27 mouse cellular contexts compared by ENCODE assay signal in the genomic region with DNA sequence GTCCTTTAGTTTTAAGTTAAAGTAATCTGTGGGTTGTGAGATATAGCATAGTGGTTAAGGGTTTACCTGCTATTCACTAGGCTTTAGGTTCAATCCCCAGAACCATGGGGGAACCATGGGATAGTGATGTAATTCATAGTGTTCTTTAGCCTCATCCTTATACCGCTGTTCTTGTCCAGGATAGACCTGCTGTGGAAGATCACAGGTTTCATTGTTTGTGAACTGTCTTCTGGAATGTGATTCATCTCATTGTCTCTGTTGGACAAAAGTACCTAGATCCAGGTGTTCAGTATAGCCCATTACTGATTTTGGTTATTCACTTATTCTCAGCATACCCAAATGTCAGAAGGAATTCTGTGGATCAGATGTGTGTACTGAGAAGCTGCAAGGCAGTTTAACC. TPM values are rescaled to one million over a fixed set of nuclear protein-coding genes. Genes with fewer than 3 reads are reported as not detected.
DNase-seq lines count a peak whose midpoint lies in the region; ATAC-seq and TF ChIP-seq lines count a peak whose summit lies in the region.
"Had no signal": no experiment of that assay in that cellular context is flagged by ENCODE, and none has a peak within 500 bp of the region (broad histone marks: within the 10 kb centered on the region; RNA-seq: fewer than 3 reads in every experiment).

No protein-coding gene starts in this region.

- peaks cover 25% of the 10 kb centered on the region for H3K4me1 ChIP-seq in hindbrain, embryonic 12.5 days
- H3K4me1 ChIP-seq in hindbrain, embryonic 13.5 days (replicated peaks), result peaks cover 29% of the 10 kb centered on the region
- H3K4me1 ChIP-seq in neural tube, embryonic 13.5 days (replicated peaks), result peaks cover 40% of the 10 kb centered on the region

- no peaks in the 10 kb centered on the region for H3K27me3 ChIP-seq in hindbrain, embryonic 12.5 days
- no peaks in the 10 kb centered on the region for H3K27me3 ChIP-seq in hindbrain, embryonic 13.5 days
- H3K27me3 ChIP-seq in neural tube, embryonic 13.5 days, result no peaks in the 10 kb centered on the region
- H3K27me3 ChIP-seq: CH12.LX; embryonic facial prominence, embryonic 12.5 days; forebrain, embryonic 13.5 days; forebrain, embryonic 15.5 days; Patski had no signal

- H3K36me3 ChIP-seq in hindbrain, embryonic 12.5 days, result no peaks in the 10 kb centered on the region
- no peaks in the 10 kb centered on the region for H3K36me3 ChIP-seq in hindbrain, embryonic 13.5 days
- H3K36me3 ChIP-seq in neural tube, embryonic 13.5 days, result no peaks in the 10 kb centered on the region
- H3K36me3 ChIP-seq: embryonic facial prominence, embryonic 10.5 days; embryonic facial prominence, embryonic 12.5 days; forebrain, embryonic 15.5 days had no signal

- no peak overlapping the region for H3K4me3 ChIP-seq in hindbrain, embryonic 12.5 days
- H3K4me3 ChIP-seq in hindbrain, embryonic 13.5 days, result no peak overlapping the region
- H3K4me3 ChIP-seq in layer of hippocampus, adult 2 months, result no peak overlapping the region
- no peak overlapping the region for H3K4me3 ChIP-seq in neural tube, embryonic 13.5 days
- H3K4me3 ChIP-seq: embryonic facial prominence, embryonic 10.5 days; embryonic facial prominence, embryonic 12.5 days; forebrain, embryonic 13.5 days; forebrain, embryonic 15.5 days had no signal

- ATAC-seq in hindbrain, embryonic 12.5 days (ENCODE audit: low FRiP score), result no peak
- no peak for ATAC-seq in hindbrain, embryonic 13.5 days (ENCODE audit: low FRiP score)
- ATAC-seq in neural tube, embryonic 13.5 days (ENCODE audit: low read depth), result no peak
- ATAC-seq: activated CD4-positive, CD25-positive, alpha-beta regulatory T cell, adult 4 months; CD4-positive, CD25-positive, alpha-beta regulatory T cell, adult 4 months; forebrain, embryonic 13.5 days; forebrain, embryonic 15.5 days; Patski had no signal

- no peak for TF ChIP-seq CTCF in layer of hippocampus, adult 2 months (conservative IDR thresholded peaks at IDR 0.05)

- H3K27ac ChIP-seq in hindbrain, embryonic 12.5 days, result peak overlapping the region; percentile 44; the same call in 1 of the 2 replicates
- H3K27ac ChIP-seq in hindbrain, embryonic 13.5 days, result no peak overlapping the region
- peak overlapping the region; percentile 94 for H3K27ac ChIP-seq in layer of hippocampus, adult 2 months
- H3K27ac ChIP-seq in neural tube, embryonic 13.5 days (replicated peaks), result peak overlapping the region; percentile 52
- H3K27ac ChIP-seq: embryonic facial prominence, embryonic 10.5 days; embryonic facial prominence, embryonic 12.5 days had no signal

- intact Hi-C loops in gastrocnemius, postnatal 36 days (cut with DNase I), result no loop called here

- no peaks in the 10 kb centered on the region for H3K9me3 ChIP-seq in hindbrain, embryonic 12.5 days (replicated peaks)
- no peaks in the 10 kb centered on the region for H3K9me3 ChIP-seq in hindbrain, embryonic 13.5 days
- H3K9me3 ChIP-seq in neural tube, embryonic 13.5 days, result no peaks in the 10 kb centered on the region
- H3K9me3 ChIP-seq: embryonic facial prominence, embryonic 10.5 days; embryonic facial prominence, embryonic 12.5 days; forebrain, embryonic 13.5 days; forebrain, embryonic 15.5 days; G1E had no signal

- 92% methylated on average over 1 of the region's 1 CpGs for WGBS in hindbrain, embryonic 12.5 days
- WGBS in hindbrain, embryonic 13.5 days, result 96% methylated on average over 1 of the region's 1 CpGs
- 94% methylated on average over 1 of the region's 1 CpGs for WGBS in neural tube, embryonic 13.5 days

- no peak overlapping the region for H3K4me2 ChIP-seq in hindbrain, embryonic 12.5 days (replicated peaks)
- no peak overlapping the region for H3K4me2 ChIP-seq in hindbrain, embryonic 13.5 days
- H3K4me2 ChIP-seq in neural tube, embryonic 13.5 days, result no peak overlapping the region
- H3K4me2 ChIP-seq: embryonic facial prominence, embryonic 12.5 days; forebrain, embryonic 13.5 days; forebrain, embryonic 15.5 days had no signal

- no peak overlapping the region for H3K9ac ChIP-seq in hindbrain, embryonic 12.5 days
- H3K9ac ChIP-seq in hindbrain, embryonic 13.5 days, result no peak overlapping the region
- no peak overlapping the region for H3K9ac ChIP-seq in neural tube, embryonic 13.5 days
- H3K9ac ChIP-seq: embryonic facial prominence, embryonic 12.5 days; forebrain, embryonic 13.5 days; forebrain, embryonic 15.5 days had no signal

- no peak for DNase-seq in layer of hippocampus, adult 2 months (ENCODE audit: low spot score in 2 of 2)
- no peak for DNase-seq in layer of hippocampus, postnatal 14 days (ENCODE audit: low spot score in 2 of 2)
- DNase-seq in neural tube, embryonic 10.5 days (ENCODE audit: extremely low spot score, low spot score), result no peak
- DNase-seq in gastrocnemius, postnatal 36 days, result no peak
- DNase-seq: adrenal gland, adult 8-10 months; adrenal gland, postnatal 14 days; adrenal gland, postnatal 36 days; B cell, adult 2 months; cerebellum, adult 11-12 months; cerebellum, adult 2 months; cerebellum, adult 9-10 months; cerebellum, postnatal 10 days; cerebellum, postnatal 25 days had no signal

RNA-seq across cellular contexts. Expression of gene Spa17, which starts 13.7 kb away (rescaled TPM):
- 17.9 and 22.9 TPM in 2 replicates for polyA plus RNA-seq in hindbrain, embryonic 12.5 days (2016; fragmentation: Nextera tagmentation; extraction: Ambion mirVana)
- 16.1 and 17.1 TPM in 2 replicates for polyA plus RNA-seq in hindbrain, embryonic 13.5 days (2015; fragmentation: Nextera tagmentation; extraction: Ambion mirVana)
- total RNA-seq in layer of hippocampus, adult 2 months (2021), result 1 to 10 TPM; 1.5 to 1.9 TPM
- total RNA-seq in layer of hippocampus, postnatal 14 days (2021), result 1 to 10 TPM; 1.5 to 4.3 TPM
- polyA plus RNA-seq in neural tube, embryonic 13.5 days (2015; fragmentation: Nextera tagmentation; extraction: Ambion mirVana), result 10.9 and 12.1 TPM in 2 replicates
- 1 to 10 TPM; 2.6 to 3.2 TPM for total RNA-seq in gastrocnemius, postnatal 36 days (2021)

RNA-seq across cellular contexts. Expression of gene Tbrg1, which starts 29.8 kb away (rescaled TPM):
- 129 and 140 TPM in 2 replicates for polyA plus RNA-seq in hindbrain, embryonic 12.5 days (2016; fragmentation: Nextera tagmentation; extraction: Ambion mirVana)
- polyA plus RNA-seq in hindbrain, embryonic 13.5 days (2015; fragmentation: Nextera tagmentation; extraction: Ambion mirVana), result 89.2 and 95.8 TPM in 2 replicates
- total RNA-seq in layer of hippocampus, adult 2 months (2021), result 10 to 100 TPM; 46.9 to 47.0 TPM
- total RNA-seq in layer of hippocampus, postnatal 14 days (2021), result 10 to 100 TPM; 50.8 to 50.9 TPM
- 99.3 and 100 TPM in 2 replicates for polyA plus RNA-seq in neural tube, embryonic 13.5 days (2015; fragmentation: Nextera tagmentation; extraction: Ambion mirVana)
- total RNA-seq in gastrocnemius, postnatal 36 days (2021), result 10 to 100 TPM; 27.7 to 32.7 TPM

RNA-seq across cellular contexts. Expression of gene Panx3, which starts 41.8 kb away (rescaled TPM):
- 0.79 and 3.0 TPM in 2 replicates for polyA plus RNA-seq in hindbrain, embryonic 12.5 days (2016; fragmentation: Nextera tagmentation; extraction: Ambion mirVana)
- polyA plus RNA-seq in hindbrain, embryonic 13.5 days (2015; fragmentation: Nextera tagmentation; extraction: Ambion mirVana), result 0.08 and 0.47 TPM in 2 replicates
- not detected for total RNA-seq in layer of hippocampus, adult 2 months (2021)
- not detected for total RNA-seq in layer of hippocampus, postnatal 14 days (2021)
- 0.22 TPM in 1 of 2 replicates, not detected in the other for polyA plus RNA-seq in neural tube, embryonic 13.5 days (2015; fragmentation: Nextera tagmentation; extraction: Ambion mirVana)
- not detected for total RNA-seq in gastrocnemius, postnatal 36 days (2021)
- total RNA-seq: adrenal gland, adult 18-20 months; CH12.LX had no signal
- polyA plus RNA-seq: activated CD4-positive, CD25-positive, alpha-beta regulatory T cell, adult 4 months; CD4-positive, CD25-positive, alpha-beta regulatory T cell, adult 4 months; cerebellum, adult 2 months; cortical plate, adult 2 months; forebrain, embryonic 15.5 days; G1E; Patski had no signal
